Mouse (Mus musculus) midbrain, embryonic 14.5 days (tissue): ENCODE measurements around the gene Gm48551. TPM values are rescaled to one million over a fixed set of nuclear protein-coding genes. Genes with fewer than 3 reads are reported as not detected.

Experiments
- ATAC-seq: fragments of 200-750 bp; cut with Nextera tagmentation; 2 replicates; pipeline ENCODE4 v1.8.0; 2017; ENCODE audit warnings: moderate number of reproducible peaks, moderate library complexity; ENCODE audit not compliant: low FRiP score, low TSS enrichment
- DNase-seq: peaks from one replicate; pipeline ENCODE4 v3.0.0-alpha.2; 2015
- H3K27ac ChIP-seq: fragments of 300-500 bp; sonication (generic); replicated peaks from 2 replicates; pipeline ENCODE4 v1.5.1; 2014; ENCODE audit warnings: mild to moderate bottlenecking, low read depth, low read length, moderate library complexity
- H3K27me3 ChIP-seq: fragments of 300-500 bp; sonication (generic); 2 replicates; pipeline ENCODE4 v1.6.1; 2014; ENCODE audit warnings: low read length, control low read depth, mixed read lengths; ENCODE audit not compliant: control insufficient read depth, insufficient read depth
- H3K36me3 ChIP-seq: fragments of 300-500 bp; sonication (generic); 2 replicates; pipeline ENCODE4 v1.6.1; 2014; ENCODE audit warnings: low read length, control low read depth; ENCODE audit not compliant: control insufficient read depth, insufficient read depth
- H3K4me1 ChIP-seq: fragments of 300-500 bp; sonication (generic); 2 replicates; pipeline ENCODE4 v1.6.1; 2014; ENCODE audit warnings: mild to moderate bottlenecking, antibody characterized with exemption, low read length, control low read depth; ENCODE audit not compliant: control insufficient read depth, insufficient read depth
- H3K4me2 ChIP-seq: fragments of 300-500 bp; sonication (generic); 2 replicates; pipeline ENCODE4 v1.6.1; 2014; ENCODE audit warnings: mild to moderate bottlenecking, low read length, moderate library complexity
- H3K4me3 ChIP-seq: fragments of 300-500 bp; sonication (generic); replicated peaks from 2 replicates; pipeline ENCODE4 v1.5.1; 2014; ENCODE audit warnings: low read depth, low read length
- H3K9ac ChIP-seq: fragments of 300-500 bp; sonication (generic); replicated peaks from 2 replicates; pipeline ENCODE4 v1.6.1; 2014; ENCODE audit warnings: mild to moderate bottlenecking, low read length, moderate library complexity
- H3K9me3 ChIP-seq: fragments of 300-500 bp; sonication (generic); 2 replicates; pipeline ENCODE4 v1.6.1; 2016; ENCODE audit warnings: low read length, control low read depth, mixed read lengths; ENCODE audit not compliant: control insufficient read depth
- WGBS: fragments of 180-500 bp; shearing (Covaris S2); extraction: QIAGEN DNeasy Blood & Tissue Kit; methylation state at CpG from one replicate; pipeline ENCODE4 v1.1.7; 2014; 5-methylcytosine and 5-hydroxymethylcytosine counted together
- polyA plus RNA-seq: library from polyadenylated mRNA; unstranded; fragments of >200 nt; fragmentation: Nextera tagmentation; extraction: Ambion mirVana; gene quantifications from 2 replicates; pipeline ENCODE4 v1.2.1, GENCODE M21; 2014

Gene Gm48551
- polyA plus RNA-seq, 1 experiment from 2014 or later, result 4.5 TPM

DNA sequence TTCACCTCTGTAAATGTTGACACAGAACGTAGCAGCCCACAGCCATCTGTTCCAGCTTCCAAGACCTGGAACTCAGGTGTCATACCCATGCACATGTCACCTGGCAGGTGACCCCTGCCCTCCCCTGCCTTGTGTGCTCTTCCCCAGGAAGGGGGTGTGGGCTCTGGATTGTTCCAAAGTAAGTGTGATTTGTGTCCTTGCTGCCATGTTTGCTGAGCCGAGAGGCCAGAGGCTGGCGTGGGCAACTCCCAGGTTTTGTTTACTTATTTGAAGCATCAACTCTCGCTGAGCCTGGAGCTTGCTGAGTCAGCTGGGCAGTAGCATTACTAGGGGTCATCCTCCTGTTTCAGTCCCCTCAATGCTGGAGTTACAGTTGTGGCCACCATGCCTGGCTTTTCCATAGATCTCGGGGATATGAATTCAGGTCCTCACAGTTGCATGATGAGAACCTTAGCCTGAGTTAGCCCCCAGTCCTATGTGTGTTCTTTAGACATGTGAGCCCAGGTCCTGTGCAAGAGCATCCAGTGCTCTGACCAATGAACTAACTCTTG is 4.3 kb downstream of the Gm48551 start, which contains the start of gene Gm48552:
Gm48552 (plus strand) TSS at position 501 of the 551 bp plus-strand sequence.
- Histone ChIP-seq H3K4me1 (peaks cover 16% of the 10 kb centered on the region), H3K9me3 (no peaks in the 10 kb centered on the region), H3K27ac (no peak within 1 kb of the TSS), H3K36me3 (peaks cover 35% of the 10 kb centered on the region), H3K4me2 (no peak within 1 kb of the TSS), H3K4me3 (no peak within 1 kb of the TSS), H3K9ac (no peak within 1 kb of the TSS), H3K27me3 (no peaks in the 10 kb centered on the region)
- DNase-seq (no peak), ATAC-seq (no peak)
- WGBS, result 90% methylated on average over 5 of the region's 5 CpGs

DNA sequence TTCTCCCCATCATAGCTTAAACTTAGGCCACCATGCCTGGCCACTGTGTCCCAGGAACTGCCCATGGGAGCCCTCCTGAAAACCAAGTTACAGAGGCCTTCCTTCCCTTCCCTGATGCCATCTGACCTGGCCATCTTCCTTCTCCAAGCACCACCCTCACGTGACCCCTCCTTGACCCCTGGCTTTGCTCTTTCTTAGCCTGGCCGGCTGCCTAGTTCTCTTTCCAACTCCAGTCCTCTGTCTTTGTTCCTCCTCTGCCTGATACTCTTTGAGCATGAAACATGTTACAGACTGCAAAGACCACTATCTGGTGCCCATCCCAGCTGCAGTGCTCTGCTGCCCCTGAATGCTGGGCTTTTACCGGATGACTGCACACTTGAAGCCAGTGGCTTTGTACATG is 5.1 kb downstream of the Gm48551 start:
- peaks cover 35% of the 10 kb centered on the region for H3K36me3 ChIP-seq
- H3K4me1 ChIP-seq, result peaks cover 17% of the 10 kb centered on the region
- ATAC-seq, result no peak
- H3K9me3 ChIP-seq, result no peaks in the 10 kb centered on the region
- WGBS, result 30% methylated on average over 3 of the region's 3 CpGs
- no peak overlapping the region for H3K4me3 ChIP-seq
- no peaks in the 10 kb centered on the region for H3K27me3 ChIP-seq
- H3K4me2 ChIP-seq, result no peak overlapping the region
- no peak overlapping the region for H3K9ac ChIP-seq
- H3K27ac ChIP-seq, result no peak overlapping the region
- DNase-seq, result no peak

DNA sequence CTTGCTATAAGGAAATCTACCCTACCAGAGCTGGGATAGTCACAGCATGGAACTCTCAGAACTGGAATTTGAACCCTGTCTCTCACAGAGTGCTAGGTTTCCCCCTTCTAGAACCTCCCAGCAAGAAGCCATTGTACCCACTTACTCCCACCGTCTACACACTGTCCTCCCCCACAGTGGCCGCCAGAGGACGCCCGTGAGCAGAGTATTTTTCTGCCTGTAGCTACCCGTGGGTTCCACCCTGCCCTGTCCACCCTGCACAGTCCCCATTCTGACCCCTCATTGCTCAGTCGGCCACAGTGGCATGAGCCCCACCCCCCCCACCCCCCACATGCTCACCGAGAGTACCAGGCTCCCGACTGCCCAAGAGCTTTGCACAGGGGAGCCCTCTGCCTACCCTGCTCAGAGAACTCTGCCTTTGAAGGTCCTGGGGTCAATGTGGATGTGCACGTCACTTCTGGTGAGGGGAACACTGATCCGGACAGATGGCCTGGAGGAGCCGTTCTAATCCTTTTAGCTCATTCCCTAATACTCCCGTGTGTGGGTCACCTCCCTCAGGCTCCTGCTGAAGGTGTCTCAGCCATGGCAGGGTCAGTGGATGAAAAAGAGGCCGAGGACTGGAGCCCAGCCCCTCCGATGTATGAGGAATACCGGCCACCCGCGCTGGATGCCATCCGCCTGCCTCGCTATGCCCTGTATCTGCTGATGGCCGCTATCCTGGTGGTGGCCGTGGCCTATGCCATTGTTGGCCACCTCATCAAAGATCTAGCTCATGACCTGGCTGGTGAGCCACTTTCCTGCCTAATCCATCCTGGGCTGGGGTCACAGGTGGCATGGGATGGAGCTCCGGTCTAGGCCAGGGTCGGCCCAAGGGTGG is 5.8 kb downstream of the Gm48551 start:
- H3K27me3 ChIP-seq, result no peaks in the 10 kb centered on the region
- peaks cover 35% of the 10 kb centered on the region for H3K36me3 ChIP-seq
- H3K27ac ChIP-seq, result no peak overlapping the region
- no peak overlapping the region for H3K9ac ChIP-seq
- H3K4me3 ChIP-seq, result no peak overlapping the region
- DNase-seq (peak; percentile 65), ATAC-seq (peak; percentile 53; the same call in 1 of the 2 replicates)
- H3K4me2 ChIP-seq, result no peak overlapping the region
- H3K9me3 ChIP-seq, result no peaks in the 10 kb centered on the region
- peaks cover 13% of the 10 kb centered on the region for H3K4me1 ChIP-seq
- WGBS, result 49% methylated on average over 23 of the region's 23 CpGs

DNA sequence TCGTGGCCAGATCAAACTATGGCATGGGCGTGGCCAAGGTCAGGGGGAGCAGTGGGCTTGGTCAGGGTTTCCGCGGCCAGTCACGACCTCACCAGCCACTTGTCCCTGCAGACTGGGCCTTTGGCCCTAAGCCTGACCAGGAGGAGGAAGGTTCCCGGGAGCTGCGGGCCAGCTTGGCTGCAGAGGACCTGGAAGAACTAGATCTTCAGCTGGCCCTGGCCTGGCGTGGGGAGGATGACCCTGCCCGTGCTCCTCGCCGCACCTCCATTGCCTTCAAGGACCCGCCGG is 6.4 kb downstream of the Gm48551 start:
- Histone ChIP-seq H3K9ac (no peak overlapping the region), H3K27ac (no peak overlapping the region), H3K9me3 (no peaks in the 10 kb centered on the region), H3K36me3 (peaks cover 35% of the 10 kb centered on the region), H3K4me1 (peaks cover 8% of the 10 kb centered on the region; the same call in 1 of the 2 replicates), H3K4me3 (no peak overlapping the region), H3K27me3 (no peaks in the 10 kb centered on the region), H3K4me2 (no peak overlapping the region)
- no peak for DNase-seq
- ATAC-seq, result no peak
- 91% methylated on average over 13 of the region's 13 CpGs for WGBS

DNA sequence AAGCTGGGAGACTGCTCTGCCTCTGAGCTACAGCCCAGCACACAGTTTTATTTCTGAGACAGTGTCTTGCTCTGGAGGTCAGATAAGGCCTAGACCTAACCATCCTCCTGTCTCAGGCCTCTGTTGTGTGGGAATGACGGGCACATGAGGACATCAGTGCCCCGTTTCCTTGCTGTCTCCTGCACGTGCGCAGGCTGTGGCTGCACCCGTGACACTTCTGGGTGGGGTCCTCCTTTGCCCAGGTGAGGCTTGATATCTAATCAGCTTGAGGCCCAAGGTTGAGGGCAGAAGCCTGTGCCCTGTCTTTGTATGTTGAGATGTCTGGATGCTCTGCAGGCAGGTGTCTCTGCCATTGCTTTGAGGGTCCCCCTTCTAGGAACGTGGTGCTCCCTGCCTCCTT is 8.0 kb downstream of the Gm48551 start:
- H3K9me3 ChIP-seq, result no peaks in the 10 kb centered on the region
- H3K27ac ChIP-seq, result no peak overlapping the region
- no peak overlapping the region for H3K4me2 ChIP-seq
- 88% methylated on average over 6 of the region's 6 CpGs for WGBS
- ATAC-seq (no peak), DNase-seq (no peak)
- peaks cover 20% of the 10 kb centered on the region for H3K36me3 ChIP-seq
- no peaks in the 10 kb centered on the region for H3K27me3 ChIP-seq
- H3K4me3 ChIP-seq, result no peak overlapping the region
- H3K9ac ChIP-seq, result no peak overlapping the region
- H3K4me1 ChIP-seq, result peaks cover 8% of the 10 kb centered on the region; the same call in 1 of the 2 replicates

DNA sequence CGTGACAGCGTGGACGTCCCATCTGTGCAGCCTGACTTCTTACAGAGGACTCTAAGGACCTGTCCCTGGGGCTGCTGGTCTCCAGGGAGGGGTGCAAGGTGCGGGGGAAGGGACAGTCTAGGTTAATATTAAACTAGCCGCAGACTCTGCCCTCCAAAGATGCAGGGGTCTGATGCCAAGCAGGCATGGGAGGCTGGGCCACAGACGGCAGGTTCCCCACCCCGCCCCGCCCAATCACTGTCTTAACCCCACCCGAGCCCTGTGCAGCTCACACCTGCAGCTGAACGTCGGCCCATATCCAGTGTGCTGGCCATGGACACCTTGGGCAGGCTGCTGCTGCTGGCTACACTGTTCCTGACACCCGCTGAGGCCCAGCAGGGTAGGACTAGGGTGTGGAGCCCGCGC is 8.5 kb downstream of the Gm48551 start, which contains the start of gene Smim24:
Smim24 (plus strand) TSS at position 271 of the 405 bp plus-strand sequence.
- no peak for ATAC-seq
- no peak for DNase-seq
- H3K4me1 ChIP-seq, result peaks cover 8% of the 10 kb centered on the region; the same call in 1 of the 2 replicates
- H3K27me3 ChIP-seq, result no peaks in the 10 kb centered on the region
- no peaks in the 10 kb centered on the region for H3K9me3 ChIP-seq
- peak within 1 kb of the TSS; percentile 28 for H3K4me2 ChIP-seq
- H3K36me3 ChIP-seq, result peaks cover 15% of the 10 kb centered on the region
- 71% methylated on average over 14 of the region's 14 CpGs for WGBS
- H3K4me3 ChIP-seq, result no peak within 1 kb of the TSS
- no peak within 1 kb of the TSS for H3K27ac ChIP-seq
- no peak within 1 kb of the TSS; the same call in 1 of the 2 replicates for H3K9ac ChIP-seq

DNA sequence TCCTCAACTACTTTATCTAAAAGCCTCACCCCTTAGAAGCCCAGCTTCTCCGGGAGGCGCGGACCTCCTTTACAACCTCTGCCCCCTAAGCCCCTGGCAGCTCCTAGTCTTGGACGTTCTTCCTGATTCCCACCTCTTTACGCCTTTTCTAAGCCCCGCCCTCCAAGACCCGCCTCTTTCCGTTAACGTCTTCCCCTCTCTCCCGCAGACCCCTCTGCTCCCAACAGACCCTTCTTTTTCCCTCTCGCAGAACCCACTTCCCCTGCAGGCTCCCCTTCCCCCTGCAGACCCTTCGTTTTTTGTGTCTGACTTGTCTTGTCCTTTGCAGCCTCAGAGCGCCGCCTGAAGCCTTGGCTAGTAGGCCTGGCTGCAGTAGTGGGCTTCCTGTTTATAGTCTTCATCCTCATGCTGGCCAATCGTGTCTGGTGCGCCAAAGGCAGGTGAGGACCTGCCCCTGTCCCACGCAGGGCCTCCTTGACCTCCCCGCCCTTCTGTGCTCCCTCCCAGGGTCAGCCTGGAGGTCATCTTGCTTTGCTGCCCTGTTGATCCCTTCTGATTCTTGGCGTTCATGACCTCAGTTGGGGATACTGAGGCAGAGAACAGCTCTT is 9.3 kb downstream of the Gm48551 start:
- H3K27me3 ChIP-seq, result no peaks in the 10 kb centered on the region
- 7% methylated on average over 19 of the region's 19 CpGs for WGBS
- ATAC-seq, result no peak
- no peak overlapping the region; the same call in 1 of the 2 replicates for H3K9ac ChIP-seq
- DNase-seq, result no peak
- H3K4me3 ChIP-seq, result no peak overlapping the region
- no peak overlapping the region for H3K27ac ChIP-seq
- no peaks in the 10 kb centered on the region for H3K9me3 ChIP-seq
- H3K36me3 ChIP-seq, result peaks cover 8% of the 10 kb centered on the region
- peak overlapping the region; percentile 28 for H3K4me2 ChIP-seq
- H3K4me1 ChIP-seq, result peaks cover 8% of the 10 kb centered on the region; the same call in 1 of the 2 replicates

DNA sequence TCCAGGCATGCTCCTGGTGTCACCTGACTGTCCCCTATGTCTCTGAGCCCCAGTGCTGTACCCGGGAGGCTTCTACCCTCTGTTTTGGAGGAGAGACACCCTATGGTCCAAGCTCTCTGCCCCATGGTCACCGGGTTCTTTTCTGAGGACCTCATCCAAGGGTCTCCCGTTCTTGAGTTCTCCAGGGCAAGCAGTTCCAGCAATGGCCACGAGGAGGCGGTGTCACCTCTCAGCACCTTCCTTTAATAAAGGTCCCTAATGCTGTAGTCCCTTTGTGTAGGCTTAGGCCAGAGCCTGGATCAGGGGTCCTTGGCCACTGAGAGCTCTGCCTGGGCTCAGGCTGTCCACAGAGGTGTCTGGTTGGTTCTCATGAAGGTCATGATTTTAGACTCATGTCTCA is 10.9 kb downstream of the Gm48551 start:
- no peaks in the 10 kb centered on the region for H3K9me3 ChIP-seq
- no peak for ATAC-seq
- peak; percentile 77 for DNase-seq
- H3K27me3 ChIP-seq, result no peaks in the 10 kb centered on the region
- H3K9ac ChIP-seq, result no peak overlapping the region
- H3K4me1 ChIP-seq, result peaks cover 8% of the 10 kb centered on the region; the same call in 1 of the 2 replicates
- no peak overlapping the region for H3K27ac ChIP-seq
- no peak overlapping the region for H3K4me3 ChIP-seq
- no peak overlapping the region for H3K4me2 ChIP-seq
- peaks cover 9% of the 10 kb centered on the region for H3K36me3 ChIP-seq
- WGBS, result 22% methylated on average over 5 of the region's 5 CpGs
